Mouse (Mus musculus) lung, embryonic 16.5 days (tissue): ENCODE measurements at regions not wholly inside any gene's neighbourhood (a gene's known extent, or its start where the extent isn't known, plus 50 kb on each side); places are given as distances from the start of the nearest gene placed in this dataset.

Source experiments
- ATAC-seq: fragments of 200-750 bp; cut with Nextera tagmentation; 2 replicates; pipeline ENCODE4 v1.8.0; 2017; ENCODE audit warnings: low read depth, mild to moderate bottlenecking, moderate library complexity
- H3K27ac ChIP-seq: fragments of 300-500 bp; sonication (generic); 2 replicates; pipeline ENCODE4 v1.5.1; 2014; ENCODE audit warnings: mild to moderate bottlenecking, control low read depth, low read length
- H3K27me3 ChIP-seq: fragments of 300-500 bp; sonication (generic); 2 replicates; pipeline ENCODE4 v1.6.1; 2014; ENCODE audit warnings: low read depth, low read length, mixed read lengths; ENCODE audit not compliant: control insufficient read depth, insufficient read depth
- H3K36me3 ChIP-seq: fragments of 300-500 bp; sonication (generic); 2 replicates; pipeline ENCODE4 v1.6.1; 2014; ENCODE audit warnings: low read length; ENCODE audit not compliant: control insufficient read depth, insufficient read depth
- H3K4me1 ChIP-seq: fragments of 300-500 bp; sonication (generic); replicated peaks from 2 replicates; pipeline ENCODE4 v1.6.1; 2014; ENCODE audit warnings: low read length, mixed read lengths; ENCODE audit not compliant: control insufficient read depth, insufficient read depth
- H3K4me2 ChIP-seq: fragments of 300-500 bp; sonication (generic); 2 replicates; pipeline ENCODE4 v1.6.1; 2014; ENCODE audit warnings: low read depth, low read length, control low read depth
- H3K4me3 ChIP-seq: fragments of 300-500 bp; sonication (generic); 2 replicates; pipeline ENCODE4 v1.5.1; 2014; ENCODE audit warnings: mild to moderate bottlenecking, low read length, control low read depth
- H3K9ac ChIP-seq: fragments of 300-500 bp; sonication (generic); 2 replicates; pipeline ENCODE4 v1.6.1; 2014; ENCODE audit warnings: low read length, control low read depth
- H3K9me3 ChIP-seq: fragments of 300-500 bp; sonication (generic); 2 replicates; pipeline ENCODE4 v1.6.1; 2016; ENCODE audit warnings: low read length; ENCODE audit not compliant: control insufficient read depth
- WGBS: fragments of 180-500 bp; shearing (Covaris S2); extraction: QIAGEN DNeasy Blood & Tissue Kit; methylation state at CpG from one replicate; pipeline ENCODE4 v1.1.7; 2014; 5-methylcytosine and 5-hydroxymethylcytosine counted together

DNA sequence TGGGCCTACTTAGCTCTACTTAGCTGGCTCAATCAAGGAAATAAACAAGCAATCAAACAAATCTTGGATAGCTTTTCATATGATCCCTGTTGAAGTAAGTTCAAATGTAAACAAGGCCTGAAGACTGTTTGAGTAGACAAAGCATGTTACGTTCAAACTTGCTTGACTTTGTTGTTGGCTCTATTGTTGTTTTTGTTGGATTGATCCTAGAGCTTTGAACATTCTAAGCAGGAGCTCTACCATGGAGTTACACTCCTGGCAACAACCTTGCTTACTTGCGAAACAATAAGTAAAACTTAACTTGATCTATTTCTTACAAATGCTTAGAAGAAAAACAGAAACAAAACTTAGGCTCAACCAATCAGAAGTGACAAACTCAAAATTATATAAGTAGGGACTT is 247.7 kb upstream of the Adamts9 start:
- no peaks in the 10 kb centered on the region for H3K9me3 ChIP-seq
- no peak overlapping the region for H3K4me3 ChIP-seq
- no peaks in the 10 kb centered on the region for H3K4me1 ChIP-seq
- H3K36me3 ChIP-seq, result no peaks in the 10 kb centered on the region
- 82% methylated on average over 2 of the region's 2 CpGs for WGBS
- no peak overlapping the region for H3K9ac ChIP-seq
- no peaks in the 10 kb centered on the region for H3K27me3 ChIP-seq
- H3K4me2 ChIP-seq, result no peak overlapping the region
- no peak overlapping the region for H3K27ac ChIP-seq
- no peak for ATAC-seq

DNA sequence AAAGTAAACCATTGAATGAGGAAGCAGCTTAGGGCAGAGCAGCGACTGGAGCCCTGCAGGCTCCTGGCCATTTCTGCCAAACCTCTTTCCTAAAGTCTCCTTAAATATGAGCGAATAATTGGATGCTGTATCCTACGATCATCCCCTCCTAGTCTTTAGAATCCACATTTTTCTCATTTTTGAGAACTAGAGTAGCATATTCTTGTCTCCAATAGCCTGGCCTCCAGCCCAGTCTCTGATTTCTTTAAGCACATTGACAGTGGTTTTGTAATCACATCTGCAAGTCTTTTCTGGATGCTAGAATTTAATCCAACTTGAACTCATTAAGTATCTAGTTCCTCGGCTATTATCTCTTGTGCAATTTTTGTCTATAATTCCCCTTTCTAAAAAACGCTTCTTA is 225.2 kb upstream of the Adamts9 start:
- H3K4me1 ChIP-seq, result peaks cover 35% of the 10 kb centered on the region
- no peak overlapping the region for H3K4me3 ChIP-seq
- WGBS, result 38% methylated on average over 5 of the region's 5 CpGs
- H3K9ac ChIP-seq, result no peak overlapping the region
- no peak overlapping the region for H3K4me2 ChIP-seq
- no peaks in the 10 kb centered on the region for H3K27me3 ChIP-seq
- no peaks in the 10 kb centered on the region for H3K36me3 ChIP-seq
- H3K27ac ChIP-seq, result peak overlapping the region; percentile 87
- H3K9me3 ChIP-seq, result no peaks in the 10 kb centered on the region
- peak; percentile 35; the same call in 1 of the 2 replicates for ATAC-seq

- Histone ChIP-seq H3K9ac (no peak overlapping the region), H3K4me3 (no peak overlapping the region), H3K9me3 (no peaks in the 10 kb centered on the region), H3K4me1 (peaks cover 26% of the 10 kb centered on the region), H3K27ac (peak overlapping the region; percentile 78), H3K4me2 (no peak overlapping the region), H3K36me3 (no peaks in the 10 kb centered on the region), H3K27me3 (no peaks in the 10 kb centered on the region)
- ATAC-seq, result peak; percentile 85
- 21% methylated on average over 7 of the region's 7 CpGs for WGBS
Observed at GRCm38 (mm10) chr6:93167281-93167680, 224.0 kb upstream of the Adamts9 start.

GRCm38 (mm10) chr6:93165942-93166341 is 222.7 kb upstream of the Adamts9 start:
- no peak overlapping the region for H3K27ac ChIP-seq
- no peak for ATAC-seq
- no peak overlapping the region for H3K9ac ChIP-seq
- no peak overlapping the region for H3K4me3 ChIP-seq
- H3K36me3 ChIP-seq, result no peaks in the 10 kb centered on the region
- WGBS, result 44% methylated on average over 4 of the region's 4 CpGs
- H3K4me2 ChIP-seq, result no peak overlapping the region
- no peaks in the 10 kb centered on the region for H3K27me3 ChIP-seq
- H3K9me3 ChIP-seq, result no peaks in the 10 kb centered on the region
- H3K4me1 ChIP-seq, result peaks cover 18% of the 10 kb centered on the region

DNA sequence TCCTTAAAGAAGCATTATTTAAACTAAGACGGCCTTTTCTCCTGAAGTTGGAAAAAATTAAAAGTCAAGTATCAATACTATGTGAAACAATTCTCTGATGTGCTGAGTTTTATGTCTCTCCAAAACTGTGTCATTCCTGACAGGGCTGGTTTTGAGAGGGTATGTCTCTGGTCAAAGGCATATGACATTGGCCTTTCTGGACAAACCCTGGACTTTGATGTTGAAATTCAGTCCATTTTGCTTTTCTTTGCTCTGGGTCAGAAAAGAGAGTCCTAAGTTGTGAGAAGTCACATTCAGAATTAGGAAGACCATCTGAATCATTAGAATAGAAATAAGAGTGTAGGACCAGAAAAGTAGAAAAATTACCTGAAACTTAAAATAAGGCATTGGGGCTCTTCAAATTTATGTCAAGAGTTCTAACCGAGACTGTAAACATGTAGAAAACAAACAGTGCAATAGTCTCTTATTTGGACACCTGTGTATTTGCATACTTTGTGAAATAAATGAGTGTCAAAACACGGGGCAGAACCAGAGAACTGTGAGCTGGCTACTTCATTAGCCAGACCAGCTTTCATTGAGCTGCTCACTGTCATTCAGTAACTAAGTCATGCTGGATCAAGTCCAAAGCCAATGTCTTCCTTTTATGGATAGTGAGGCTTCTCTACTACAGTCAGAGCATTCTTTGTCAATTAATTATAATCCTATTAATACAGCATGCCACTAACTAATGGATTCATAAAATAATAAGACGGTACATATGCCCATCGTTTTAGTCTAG is 209.3 kb upstream of the Adamts9 start:
- Histone ChIP-seq H3K4me2 (no peak overlapping the region), H3K4me3 (no peak overlapping the region), H3K9ac (no peak overlapping the region), H3K27ac (no peak overlapping the region), H3K36me3 (no peaks in the 10 kb centered on the region), H3K27me3 (no peaks in the 10 kb centered on the region), H3K4me1 (peaks cover 10% of the 10 kb centered on the region; the same call in 1 of the 2 replicates), H3K9me3 (no peaks in the 10 kb centered on the region)
- ATAC-seq, result no peak
- 77% methylated on average over 5 of the region's 5 CpGs for WGBS

DNA sequence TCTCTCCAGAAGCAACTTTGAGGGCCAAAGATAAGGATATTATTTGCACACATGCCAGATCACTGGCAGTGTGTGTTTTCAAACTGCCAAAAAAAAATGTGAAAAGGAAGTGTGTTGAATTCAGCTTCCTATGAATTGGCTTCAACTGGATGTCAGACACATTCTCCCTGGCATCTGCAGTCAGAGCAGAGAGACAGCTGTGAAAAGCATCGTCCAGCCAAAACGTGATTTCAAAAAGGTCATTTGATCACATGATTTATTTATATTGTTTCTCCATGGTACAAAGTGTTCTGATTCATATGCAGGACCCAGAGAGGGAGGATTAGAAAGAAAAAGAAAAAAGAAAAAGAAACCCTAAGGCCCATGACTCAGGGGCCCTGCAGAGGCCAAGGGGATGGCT is 207.2 kb upstream of the Adamts9 start:
- Histone ChIP-seq H3K4me2 (no peak overlapping the region), H3K4me3 (no peak overlapping the region), H3K4me1 (peaks cover 10% of the 10 kb centered on the region; the same call in 1 of the 2 replicates), H3K9ac (no peak overlapping the region), H3K27ac (peak overlapping the region; percentile 70), H3K9me3 (no peaks in the 10 kb centered on the region), H3K27me3 (no peaks in the 10 kb centered on the region), H3K36me3 (no peaks in the 10 kb centered on the region)
- WGBS, result 18% methylated on average over 2 of the region's 2 CpGs
- peak; percentile 90 for ATAC-seq

- WGBS, result 13% methylated on average over 4 of the region's 4 CpGs
- Histone ChIP-seq H3K27ac (peak overlapping the region; percentile 68), H3K36me3 (no peaks in the 10 kb centered on the region), H3K9ac (no peak overlapping the region), H3K4me1 (peaks cover 10% of the 10 kb centered on the region; the same call in 1 of the 2 replicates), H3K9me3 (no peaks in the 10 kb centered on the region), H3K4me3 (no peak overlapping the region), H3K27me3 (no peaks in the 10 kb centered on the region), H3K4me2 (no peak overlapping the region)
- peak; percentile 66 for ATAC-seq
Observed at GRCm38 (mm10) chr6:93149956-93150355, 206.7 kb upstream of the Adamts9 start.

DNA sequence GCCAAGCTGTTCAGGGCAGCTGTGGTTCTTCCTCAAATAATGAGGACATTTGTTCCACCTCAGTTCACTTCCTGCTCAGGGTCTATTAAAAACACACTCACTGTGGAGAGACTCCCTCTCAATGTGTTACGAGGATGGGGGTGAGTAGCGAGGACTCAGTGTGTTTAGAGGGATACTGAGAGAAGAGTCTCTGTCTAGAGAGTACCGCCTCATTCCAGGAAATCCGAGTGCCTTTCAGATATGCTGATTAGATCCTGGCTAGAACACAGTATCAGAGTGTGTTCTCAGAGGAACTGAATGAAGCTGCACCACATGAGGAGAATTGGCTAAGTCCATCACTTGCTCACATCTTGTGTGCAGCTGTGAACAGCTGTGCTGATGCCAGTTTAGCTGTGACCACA is 197.0 kb upstream of the Adamts9 start:
- Histone ChIP-seq H3K4me1 (0 out of 2 replicates have a peak, but pooled peaks cover 4% of the 10 kb centered on the region), H3K9ac (no peak overlapping the region), H3K27me3 (no peaks in the 10 kb centered on the region), H3K4me3 (no peak overlapping the region), H3K4me2 (no peak overlapping the region), H3K9me3 (no peaks in the 10 kb centered on the region), H3K36me3 (no peaks in the 10 kb centered on the region), H3K27ac (no peak overlapping the region)
- ATAC-seq, result peak; percentile 47; the same call in 1 of the 2 replicates
- WGBS, result 43% methylated on average over 4 of the region's 4 CpGs

DNA sequence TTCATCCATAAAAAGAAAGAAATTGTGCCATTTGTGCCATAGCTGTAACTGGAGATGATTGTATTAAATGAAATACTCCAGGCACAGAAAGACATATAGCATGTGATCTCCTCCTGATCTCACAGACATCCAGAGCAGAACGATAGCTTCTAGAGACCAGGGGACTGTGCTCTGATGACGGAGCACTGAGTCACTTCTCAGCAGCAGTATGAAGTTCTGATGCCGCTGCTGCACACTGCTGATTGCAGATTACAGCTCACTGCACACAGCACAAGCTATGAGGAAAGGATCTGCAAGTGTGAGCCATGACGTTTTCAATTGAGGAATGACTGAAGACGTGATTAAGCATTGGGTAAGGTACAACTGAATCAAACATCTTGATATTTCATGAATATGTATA is 190.6 kb upstream of the Adamts9 start:
- no peak overlapping the region for H3K4me3 ChIP-seq
- peak; percentile 45; the same call in 1 of the 2 replicates for ATAC-seq
- H3K9me3 ChIP-seq, result no peaks in the 10 kb centered on the region
- H3K27me3 ChIP-seq, result no peaks in the 10 kb centered on the region
- H3K27ac ChIP-seq, result no peak overlapping the region
- H3K4me2 ChIP-seq, result no peak overlapping the region
- H3K4me1 ChIP-seq, result no peaks in the 10 kb centered on the region
- H3K9ac ChIP-seq, result no peak overlapping the region
- WGBS, result 68% methylated on average over 5 of the region's 5 CpGs
- H3K36me3 ChIP-seq, result no peaks in the 10 kb centered on the region
